Mouse (Mus musculus) heart, embryonic 13.5 days (tissue): Measurements from ENCODE around the gene Mpg. TPM values are rescaled to one million over a fixed set of nuclear protein-coding genes. Genes with fewer than 3 reads are reported as not detected.

Source experiments
- ATAC-seq: fragments of 200-750 bp; cut with Nextera tagmentation; 2 replicates; pipeline ENCODE4 v1.8.0; 2017; ENCODE audit warnings: moderate TSS enrichment; ENCODE audit not compliant: insufficient number of reproducible peaks, low FRiP score, low TSS enrichment; ENCODE audit errors: extremely low read depth
- H3K27ac ChIP-seq: fragments of 300-500 bp; sonication (generic); replicated peaks from 2 replicates; pipeline ENCODE4 v1.5.1; 2015; ENCODE audit warnings: moderate library complexity, mild to moderate bottlenecking, inconsistent platforms
- H3K27me3 ChIP-seq: fragments of 300-500 bp; sonication (generic); replicated peaks from 2 replicates; pipeline ENCODE4 v1.6.1; 2015; ENCODE audit warnings: mild to moderate bottlenecking, inconsistent platforms
- H3K36me3 ChIP-seq: fragments of 300-500 bp; sonication (generic); 2 replicates; pipeline ENCODE4 v1.6.1; 2015; ENCODE audit warnings: mild to moderate bottlenecking, inconsistent platforms
- H3K4me1 ChIP-seq: fragments of 300-500 bp; sonication (generic); 2 replicates; pipeline ENCODE4 v1.6.1; 2015; ENCODE audit warnings: inconsistent platforms
- H3K4me2 ChIP-seq: fragments of 300-500 bp; sonication (generic); 2 replicates; pipeline ENCODE4 v1.6.1; 2015; ENCODE audit warnings: inconsistent platforms, mild to moderate bottlenecking, moderate library complexity
- H3K4me3 ChIP-seq: fragments of 300-500 bp; sonication (generic); 2 replicates; pipeline ENCODE4 v1.5.1; 2015; ENCODE audit warnings: moderate library complexity, mild to moderate bottlenecking, inconsistent platforms
- H3K9ac ChIP-seq: fragments of 300-500 bp; sonication (generic); 2 replicates; pipeline ENCODE4 v1.6.1; 2015; ENCODE audit warnings: inconsistent platforms, mild to moderate bottlenecking, moderate library complexity
- H3K9me3 ChIP-seq: fragments of 300-500 bp; sonication (generic); 2 replicates; pipeline ENCODE4 v1.6.1; 2016; ENCODE audit warnings: inconsistent platforms
- WGBS: fragments of 180-500 bp; shearing (Covaris S2); methylation state at CpG from one replicate; pipeline ENCODE4 v1.1.7; 2015; ENCODE audit warnings: mixed read lengths; 5-methylcytosine and 5-hydroxymethylcytosine counted together
- polyA plus RNA-seq: library from polyadenylated mRNA; unstranded; fragments of >200 nt; fragmentation: Nextera tagmentation; extraction: Ambion mirVana; gene quantifications from 2 replicates; pipeline ENCODE4 v1.2.1, GENCODE M21; 2015

Gene Mpg
- polyA plus RNA-seq, 1 experiment from 2014 or later, result 21.2 TPM

DNA sequence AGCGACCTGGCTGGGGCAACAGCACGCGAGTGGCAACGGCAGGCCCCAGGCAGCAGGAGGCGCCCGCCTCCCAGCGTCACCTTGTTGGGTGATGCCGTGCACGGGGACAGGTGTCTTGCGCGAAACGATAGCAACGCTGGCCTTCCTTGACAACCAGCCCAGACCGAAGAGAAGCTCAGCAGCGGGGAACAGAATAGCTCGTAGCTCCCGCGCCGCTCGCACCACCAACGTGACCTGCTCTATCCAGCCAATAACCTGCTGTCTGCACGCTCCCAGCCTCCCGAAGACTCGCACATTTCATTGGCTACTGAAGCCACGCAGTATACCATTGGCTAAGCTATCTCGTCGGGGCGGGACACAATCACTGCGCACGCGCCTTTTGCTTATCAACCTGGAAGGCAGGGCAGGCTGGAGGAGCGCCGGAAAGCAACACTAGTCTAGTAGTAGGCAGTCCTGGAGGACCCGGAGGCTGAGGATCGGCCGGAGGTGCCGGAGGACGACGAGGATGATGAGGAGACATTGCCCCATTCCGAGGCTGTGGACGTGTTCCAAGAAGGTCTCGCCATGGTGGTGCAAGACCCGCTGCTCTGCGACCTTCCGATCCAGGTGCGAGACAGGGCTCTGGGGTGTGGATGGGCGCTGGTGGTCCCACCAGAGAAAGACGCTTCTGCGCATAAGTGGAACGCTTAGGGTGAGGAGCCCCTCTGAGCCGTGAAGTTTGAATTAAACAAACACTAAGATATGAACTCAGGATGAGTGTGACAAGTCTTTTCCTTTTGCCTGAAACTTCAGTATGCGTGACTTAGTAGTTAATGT is 21.0 kb upstream of the Mpg start, which contains the start of gene Snrnp25:
Gene Snrnp25, plus strand, starts transcription at position 358 of the 816 bp plus-strand sequence.
- Histone ChIP-seq H3K9me3 (no peaks in the 10 kb centered on the region), H3K36me3 (peaks cover 31% of the 10 kb centered on the region), H3K27me3 (peaks cover 13% of the 10 kb centered on the region; the same call in 1 of the 2 replicates), H3K27ac (peak within 1 kb of the TSS; percentile 54), H3K4me3 (peak within 1 kb of the TSS; percentile 83), H3K4me2 (peak within 1 kb of the TSS; percentile 92), H3K9ac (peak within 1 kb of the TSS; percentile 90), H3K4me1 (peaks cover 19% of the 10 kb centered on the region)
- peak; percentile 100 for ATAC-seq
- WGBS, result under 1% methylated on average over 52 of the region's 52 CpGs

- WGBS, result 85% methylated on average over 9 of the region's 9 CpGs
- Histone ChIP-seq H3K4me2 (no peak overlapping the region), H3K4me1 (peaks cover 10% of the 10 kb centered on the region), H3K9ac (no peak overlapping the region), H3K36me3 (peaks cover 85% of the 10 kb centered on the region), H3K27ac (no peak overlapping the region), H3K4me3 (no peak overlapping the region), H3K27me3 (no peaks in the 10 kb centered on the region), H3K9me3 (no peaks in the 10 kb centered on the region)
- no peak for ATAC-seq
Observed at GRCm38 (mm10) chr11:32210623-32211022, 15.7 kb upstream of the Mpg start.

GRCm38 (mm10) chr11:32215372-32216162 is 10.7 kb upstream of the Mpg start:
- WGBS, result 89% methylated on average over 18 of the region's 18 CpGs
- Histone ChIP-seq H3K4me1 (peaks cover 36% of the 10 kb centered on the region), H3K4me3 (no peak overlapping the region), H3K9me3 (no peaks in the 10 kb centered on the region), H3K36me3 (peaks cover 61% of the 10 kb centered on the region), H3K27ac (no peak overlapping the region), H3K4me2 (no peak overlapping the region), H3K27me3 (no peaks in the 10 kb centered on the region), H3K9ac (no peak overlapping the region)
- no peak for ATAC-seq

DNA sequence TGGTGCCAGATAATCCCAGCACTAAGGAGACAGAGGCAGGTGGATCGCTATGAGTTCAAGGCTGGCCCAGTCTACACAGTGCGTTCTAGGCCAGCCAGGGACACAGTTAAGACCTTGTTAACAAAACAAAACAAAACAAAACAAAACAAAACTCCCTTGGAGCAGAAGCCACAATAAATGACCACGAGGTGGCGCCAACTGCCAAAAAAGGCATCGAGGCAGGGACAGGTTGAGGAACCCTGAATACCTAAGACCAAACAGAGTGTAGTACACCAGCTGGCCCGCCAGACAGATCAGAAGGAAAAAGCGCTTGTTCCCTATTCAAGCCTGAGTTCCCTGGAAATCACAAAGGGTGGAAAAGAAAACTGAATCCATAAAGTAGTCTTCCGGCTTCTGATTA is 9.5 kb upstream of the Mpg start:
- 26% methylated on average over 8 of the region's 8 CpGs for WGBS
- Histone ChIP-seq H3K9ac (peak overlapping the region; percentile 61; the same call in 1 of the 2 replicates), H3K4me3 (no peak overlapping the region), H3K4me2 (peak overlapping the region; percentile 82; the same call in 1 of the 2 replicates), H3K36me3 (peaks cover 48% of the 10 kb centered on the region), H3K27me3 (no peaks in the 10 kb centered on the region), H3K27ac (no peak overlapping the region), H3K4me1 (peaks cover 43% of the 10 kb centered on the region), H3K9me3 (no peaks in the 10 kb centered on the region)
- no peak for ATAC-seq

GRCm38 (mm10) chr11:32218501-32219050 is 7.7 kb upstream of the Mpg start:
- Histone ChIP-seq H3K27me3 (no peaks in the 10 kb centered on the region), H3K4me2 (peak overlapping the region; percentile 82), H3K27ac (0 out of 2 replicates have a peak overlapping the region, but pooled peaks have one; percentile 12), H3K9ac (peak overlapping the region; percentile 56), H3K36me3 (peaks cover 31% of the 10 kb centered on the region), H3K4me3 (no peak overlapping the region), H3K9me3 (no peaks in the 10 kb centered on the region), H3K4me1 (peaks cover 57% of the 10 kb centered on the region)
- WGBS, result 63% methylated on average over 6 of the region's 6 CpGs
- no peak for ATAC-seq

GRCm38 (mm10) chr11:32219287-32219686 is 7.0 kb upstream of the Mpg start:
- peaks cover 24% of the 10 kb centered on the region for H3K36me3 ChIP-seq
- 86% methylated on average over 10 of the region's 10 CpGs for WGBS
- H3K27ac ChIP-seq, result no peak overlapping the region
- H3K9ac ChIP-seq, result peak overlapping the region; percentile 95
- H3K4me3 ChIP-seq, result peak overlapping the region; percentile 94
- ATAC-seq, result no peak
- H3K4me1 ChIP-seq, result peaks cover 64% of the 10 kb centered on the region
- no peaks in the 10 kb centered on the region for H3K27me3 ChIP-seq
- no peaks in the 10 kb centered on the region for H3K9me3 ChIP-seq
- H3K4me2 ChIP-seq, result peak overlapping the region; percentile 82

DNA sequence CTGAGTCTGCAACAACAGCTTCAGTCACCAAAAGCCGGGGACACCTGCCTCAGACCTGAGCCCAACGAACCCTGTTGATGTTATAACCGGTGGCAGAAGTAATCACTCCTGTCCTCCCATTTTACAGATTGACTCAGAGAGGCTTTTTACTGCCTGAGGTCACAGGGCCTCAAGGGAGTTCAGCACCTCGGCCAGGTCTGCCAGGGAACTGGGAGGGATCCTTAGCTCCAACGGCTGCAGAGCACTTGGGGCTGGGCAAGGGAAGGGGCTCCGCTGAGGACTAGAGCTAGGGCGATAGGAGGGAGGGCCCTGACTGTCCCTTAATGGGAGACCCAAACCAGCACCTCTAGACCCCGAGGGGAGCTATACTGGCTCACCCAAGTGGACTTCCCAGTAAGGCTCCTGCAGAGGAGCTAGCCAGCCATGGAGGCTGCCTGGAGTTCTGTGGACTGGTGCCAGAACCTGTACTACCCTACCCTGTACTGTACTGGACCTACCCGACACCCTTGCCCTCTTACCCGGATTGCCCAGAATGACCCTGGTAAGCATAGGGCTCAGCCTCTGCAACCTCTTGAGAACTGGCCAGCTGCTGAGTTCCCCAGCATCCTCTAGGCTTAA is 5.6 kb upstream of the Mpg start:
- Histone ChIP-seq H3K4me3 (peak overlapping the region; percentile 94), H3K9me3 (no peaks in the 10 kb centered on the region), H3K4me2 (peak overlapping the region; percentile 82), H3K4me1 (peaks cover 78% of the 10 kb centered on the region), H3K9ac (peak overlapping the region; percentile 95), H3K27me3 (no peaks in the 10 kb centered on the region), H3K36me3 (peaks cover 9% of the 10 kb centered on the region), H3K27ac (peak overlapping the region; percentile 91)
- ATAC-seq, result no peak
- WGBS, result 30% methylated on average over 10 of the region's 10 CpGs

- Histone ChIP-seq H3K9me3 (no peaks in the 10 kb centered on the region), H3K4me1 (peaks cover 84% of the 10 kb centered on the region)
- WGBS, result 1% methylated on average over 46 of the region's 46 CpGs
Observed at GRCm38 (mm10) chr11:32221225-32221950, 4.9 kb upstream of the Mpg start.

GRCm38 (mm10) chr11:32221951-32222409 is 4.3 kb upstream of the Mpg start, which contains the start of gene Rhbdf1:
Rhbdf1 (minus strand) TSS chr11:32222300.
- H3K4me1 ChIP-seq, result peaks cover 87% of the 10 kb centered on the region

More at GRCm38 (mm10) chr11:32221225-32221950, 4.9 kb upstream of the Mpg start:
- Histone ChIP-seq H3K9ac (peak overlapping the region; percentile 95), H3K27ac (peak overlapping the region; percentile 91), H3K4me2 (peak overlapping the region; percentile 82), H3K4me3 (peak overlapping the region; percentile 94), H3K27me3 (no peaks in the 10 kb centered on the region), H3K36me3 (0 out of 2 replicates have a peak, but pooled peaks cover 5% of the 10 kb centered on the region)
- ATAC-seq, result peak; percentile 28

GRCm38 (mm10) chr11:32222570-32223194 is 3.6 kb upstream of the Mpg start:
- H3K27me3 ChIP-seq, result no peaks in the 10 kb centered on the region
- peak overlapping the region; percentile 91 for H3K27ac ChIP-seq
- no peaks in the 10 kb centered on the region for H3K9me3 ChIP-seq
- H3K4me2 ChIP-seq, result peak overlapping the region; percentile 82
- H3K4me1 ChIP-seq, result peaks cover 87% of the 10 kb centered on the region
- 11% methylated on average over 21 of the region's 21 CpGs for WGBS
- H3K4me3 ChIP-seq, result peak overlapping the region; percentile 94
- ATAC-seq, result no peak
- 0 out of 2 replicates have a peak, but pooled peaks cover 5% of the 10 kb centered on the region for H3K36me3 ChIP-seq
- H3K9ac ChIP-seq, result peak overlapping the region; percentile 95

More at GRCm38 (mm10) chr11:32221951-32222409, 4.3 kb upstream of the Mpg start, which contains the start of gene Rhbdf1:
- no peak for ATAC-seq
- Histone ChIP-seq H3K27me3 (no peaks in the 10 kb centered on the region), H3K4me2 (peak within 1 kb of the TSS; percentile 82), H3K9me3 (no peaks in the 10 kb centered on the region), H3K9ac (peak within 1 kb of the TSS; percentile 95), H3K27ac (peak within 1 kb of the TSS; percentile 91), H3K4me3 (peak within 1 kb of the TSS; percentile 94), H3K36me3 (0 out of 2 replicates have a peak, but pooled peaks cover 5% of the 10 kb centered on the region)
- WGBS, result 1% methylated on average over 41 of the region's 72 CpGs
